Mouse (Mus musculus): ENCODE measurements around the gene Ak6. TPM values are rescaled to one million over a fixed set of nuclear protein-coding genes. Genes with fewer than 3 reads are reported as not detected.

The Ak6 gene
- 120 and 123 TPM in 2 replicates for polyA plus RNA-seq (2015; fragmentation: Nextera tagmentation; extraction: Ambion mirVana)

DNA sequence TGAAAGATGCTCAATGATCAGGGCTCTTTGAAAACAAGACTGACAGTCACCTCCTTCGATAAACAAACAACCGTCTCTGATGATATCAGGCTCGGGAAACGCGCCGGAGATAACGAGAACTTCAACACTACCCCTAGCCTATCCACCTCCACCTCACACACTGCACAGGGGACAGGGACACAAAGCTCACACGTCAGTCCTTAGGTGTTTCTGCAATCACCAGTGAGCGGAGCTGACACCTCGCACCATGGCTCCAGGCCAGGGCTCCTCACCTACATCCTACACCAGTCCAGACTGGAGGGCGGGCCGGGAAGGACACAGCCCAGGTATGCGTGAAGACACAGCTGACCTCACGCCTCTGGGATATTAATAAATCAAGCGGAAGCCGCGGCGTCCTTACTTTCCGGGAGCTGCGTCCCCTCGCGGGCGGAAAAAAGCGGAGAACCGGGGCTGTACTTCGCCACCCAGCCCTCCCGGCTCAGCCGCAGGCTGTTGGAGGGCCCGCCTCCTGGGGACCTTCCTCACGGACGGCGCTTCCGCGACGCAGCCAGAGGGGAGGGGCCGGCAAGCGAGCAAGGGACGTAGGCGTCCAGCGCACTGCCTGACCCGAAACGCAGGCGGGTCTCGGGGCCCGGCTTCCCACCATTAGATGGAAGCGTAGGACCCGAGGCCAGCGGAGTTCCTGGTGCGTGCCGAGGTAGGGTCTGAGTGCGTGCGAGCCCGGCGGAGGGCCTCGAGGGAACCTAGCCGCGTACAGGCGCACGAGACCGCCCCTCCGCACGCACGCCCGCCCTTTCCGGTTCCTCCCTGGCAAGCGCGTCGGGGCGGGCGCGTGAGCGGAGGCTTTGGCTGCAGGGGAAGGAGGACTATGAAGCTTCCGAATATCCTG lies at the start of gene Ak6, which contains the start of gene Rad17:
Ak6 (plus strand) TSS at position 430 of the 889 bp plus-strand sequence.
Rad17 (minus strand) TSS at position 502 of the 889 bp plus-strand sequence.
- ATAC-seq: peak; percentile 97
- DNase-seq: peak; percentile 96
- peak within 1 kb of the TSS; percentile 92 for H3K27ac ChIP-seq (ENCODE audit: low read depth)
- H3K9ac ChIP-seq (replicated peaks): peak within 1 kb of the TSS; percentile 88
- peak within 1 kb of the TSS; percentile 87 for H3K4me2 ChIP-seq (ENCODE audit: low read depth, low read length)
- no peaks in the 10 kb centered on the region; the same call in 1 of the 2 replicates for H3K4me1 ChIP-seq (ENCODE audit: insufficient read depth)
- peaks cover 7% of the 10 kb centered on the region; the same call in 1 of the 2 replicates for H3K36me3 ChIP-seq (replicated peaks; ENCODE audit: insufficient read depth, low read length)
- no peaks in the 10 kb centered on the region for H3K9me3 ChIP-seq (ENCODE audit: low read length)
- TF ChIP-seq CTCF (IDR thresholded peaks at IDR 0.05; ENCODE audit: low read depth) (peak; percentile 41), EP300 (IDR thresholded peaks at IDR 0.05; ENCODE audit: low read depth) (peak; percentile 84)
- no peaks in the 10 kb centered on the region for H3K27me3 ChIP-seq (ENCODE audit: insufficient read depth, low read length)
- WGBS (ENCODE audit: insufficient replicate concordance): under 1% methylated on average over 69 of the region's 73 CpGs
- H3K4me3 ChIP-seq (ENCODE audit: low read depth, low read length): peak within 1 kb of the TSS; percentile 95

DNA sequence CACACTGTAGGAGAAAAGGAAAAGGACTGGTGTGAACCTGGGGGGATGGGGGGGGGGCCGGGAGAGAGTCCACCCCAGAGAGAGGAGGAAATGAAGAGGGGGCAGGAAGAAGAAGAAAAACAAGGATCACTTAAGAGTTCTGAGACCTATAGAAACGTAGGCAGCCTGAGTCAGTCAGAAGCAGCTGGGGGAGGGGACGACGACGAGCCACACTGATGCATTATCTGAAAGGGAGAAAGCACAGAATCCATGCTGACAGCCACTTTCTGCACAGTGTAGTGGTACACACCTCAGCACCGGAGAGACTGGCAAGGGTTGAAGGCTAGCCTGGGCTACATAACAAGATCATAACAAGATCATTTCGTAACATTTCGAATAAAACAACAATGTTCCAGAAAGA lies 49.7 kb upstream of the Ak6 start:
- Histone ChIP-seq H3K36me3 (replicated peaks; ENCODE audit: insufficient read depth, low read length) (no peaks in the 10 kb centered on the region; the same call in 1 of the 2 replicates), H3K9me3 (ENCODE audit: low read length) (no peaks in the 10 kb centered on the region), H3K4me1 (ENCODE audit: insufficient read depth) (peaks cover 10% of the 10 kb centered on the region), H3K4me2 (ENCODE audit: low read depth, low read length) (peak overlapping the region; percentile 29), H3K4me3 (ENCODE audit: low read depth, low read length) (0 out of 2 replicates have a peak overlapping the region, but pooled peaks have one; percentile 2), H3K27me3 (ENCODE audit: insufficient read depth, low read length) (no peaks in the 10 kb centered on the region), H3K27ac (ENCODE audit: low read depth) (peak overlapping the region; percentile 83), H3K9ac (replicated peaks) (no peak overlapping the region)
- TF ChIP-seq CTCF (IDR thresholded peaks at IDR 0.05; ENCODE audit: low read depth): no peak
- TF ChIP-seq EP300 (IDR thresholded peaks at IDR 0.05; ENCODE audit: low read depth): no peak
- DNase-seq (no peak), ATAC-seq (no peak)
- WGBS (ENCODE audit: insufficient replicate concordance): 27% methylated on average over 8 of the region's 8 CpGs

DNA sequence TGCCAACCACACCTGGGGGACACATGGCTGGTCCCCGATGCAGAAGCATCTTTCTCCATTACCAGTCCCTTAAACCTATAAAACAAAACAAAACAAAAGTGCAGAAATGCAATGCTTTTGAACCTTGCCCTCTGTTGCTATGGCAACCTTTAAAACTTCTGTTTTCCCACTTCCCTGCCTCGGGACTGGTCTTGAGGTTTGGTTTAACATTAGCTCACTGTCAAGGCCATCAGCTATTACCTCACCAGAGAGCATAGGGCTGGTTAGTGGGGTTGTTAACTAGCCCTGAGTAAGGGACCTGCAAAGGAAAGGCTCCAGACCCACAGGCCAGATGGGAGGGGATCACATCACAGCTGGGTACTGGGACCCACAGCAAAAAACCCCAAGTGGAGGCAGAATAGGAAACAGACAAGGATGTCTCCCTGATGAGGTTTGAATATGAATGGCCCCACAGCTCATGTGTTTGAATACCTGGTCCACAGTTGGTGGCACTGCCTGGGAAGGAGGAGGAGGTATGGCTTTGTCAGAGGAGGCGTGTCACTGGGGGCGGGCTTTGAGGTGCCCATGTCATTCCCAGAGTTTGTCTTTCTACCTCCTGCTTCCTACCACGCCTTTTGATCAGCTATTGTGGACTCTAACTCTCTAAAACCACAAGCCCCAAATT lies 48.4 kb upstream of the Ak6 start:
- H3K9me3 ChIP-seq (ENCODE audit: low read length): no peaks in the 10 kb centered on the region
- ATAC-seq: peak; percentile 94
- H3K27me3 ChIP-seq (ENCODE audit: insufficient read depth, low read length): no peaks in the 10 kb centered on the region
- H3K36me3 ChIP-seq (replicated peaks; ENCODE audit: insufficient read depth, low read length): no peaks in the 10 kb centered on the region; the same call in 1 of the 2 replicates
- peak overlapping the region; percentile 83 for H3K27ac ChIP-seq (ENCODE audit: low read depth)
- H3K9ac ChIP-seq (replicated peaks): no peak overlapping the region
- WGBS (ENCODE audit: insufficient replicate concordance): 54% methylated on average over 5 of the region's 5 CpGs
- H3K4me2 ChIP-seq (ENCODE audit: low read depth, low read length): peak overlapping the region; percentile 48; the same call in 1 of the 2 replicates
- peak; percentile 59 for DNase-seq
- H3K4me3 ChIP-seq (ENCODE audit: low read depth, low read length): no peak overlapping the region
- peaks cover 14% of the 10 kb centered on the region for H3K4me1 ChIP-seq (ENCODE audit: insufficient read depth)
- TF ChIP-seq EP300 (IDR thresholded peaks at IDR 0.05; ENCODE audit: low read depth) (0 out of 2 replicates have a peak, but pooled peaks have one; percentile 6), CTCF (IDR thresholded peaks at IDR 0.05; ENCODE audit: low read depth) (no peak)

DNA sequence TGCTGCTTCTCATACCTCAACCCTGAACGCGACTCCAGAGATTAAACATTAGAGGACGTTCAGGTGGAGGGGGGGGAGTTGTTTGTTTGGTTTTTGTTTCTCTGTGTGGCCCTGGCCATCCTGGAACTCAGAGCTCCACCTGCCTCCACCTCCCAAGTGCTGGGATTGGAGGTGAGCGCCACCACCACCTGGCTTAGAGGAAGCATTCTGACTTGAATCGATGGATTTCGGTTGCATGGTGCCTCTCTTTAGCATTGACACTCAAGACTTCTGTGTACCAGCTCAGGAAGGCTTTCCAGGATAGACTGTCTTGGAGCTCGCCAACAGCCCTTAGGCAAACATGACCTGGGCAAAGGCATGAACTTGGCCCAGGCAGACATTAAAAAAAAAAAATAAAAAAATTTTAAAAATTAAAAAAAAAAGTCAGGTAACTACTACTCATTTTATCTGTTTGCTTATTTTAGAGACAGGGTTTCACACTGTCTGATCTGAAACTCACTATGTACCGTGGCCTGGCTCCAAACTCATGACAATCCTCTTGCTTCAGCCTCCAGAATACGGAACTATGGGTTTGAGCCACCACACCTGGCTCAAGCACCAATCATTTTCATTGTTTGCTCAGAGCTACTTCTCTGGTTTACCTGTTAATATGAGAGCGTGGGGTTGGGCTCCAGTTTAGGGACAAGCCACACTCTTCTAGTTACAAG lies 47.6 kb upstream of the Ak6 start:
- Histone ChIP-seq H3K27me3 (ENCODE audit: insufficient read depth, low read length) (no peaks in the 10 kb centered on the region), H3K4me1 (ENCODE audit: insufficient read depth) (peaks cover 14% of the 10 kb centered on the region), H3K4me2 (ENCODE audit: low read depth, low read length) (no peak overlapping the region), H3K27ac (ENCODE audit: low read depth) (peak overlapping the region; percentile 83), H3K9me3 (ENCODE audit: low read length) (0 out of 2 replicates have a peak, but pooled peaks cover 3% of the 10 kb centered on the region), H3K4me3 (ENCODE audit: low read depth, low read length) (no peak overlapping the region), H3K9ac (replicated peaks) (no peak overlapping the region), H3K36me3 (replicated peaks; ENCODE audit: insufficient read depth, low read length) (no peaks in the 10 kb centered on the region; the same call in 1 of the 2 replicates)
- 73% methylated on average over 10 of the region's 10 CpGs for WGBS (ENCODE audit: insufficient replicate concordance)
- DNase-seq (no peak), ATAC-seq (peak; percentile 1; the same call in 1 of the 2 replicates)
- TF ChIP-seq EP300 (IDR thresholded peaks at IDR 0.05; ENCODE audit: low read depth) (no peak), CTCF (IDR thresholded peaks at IDR 0.05; ENCODE audit: low read depth) (no peak)

DNA sequence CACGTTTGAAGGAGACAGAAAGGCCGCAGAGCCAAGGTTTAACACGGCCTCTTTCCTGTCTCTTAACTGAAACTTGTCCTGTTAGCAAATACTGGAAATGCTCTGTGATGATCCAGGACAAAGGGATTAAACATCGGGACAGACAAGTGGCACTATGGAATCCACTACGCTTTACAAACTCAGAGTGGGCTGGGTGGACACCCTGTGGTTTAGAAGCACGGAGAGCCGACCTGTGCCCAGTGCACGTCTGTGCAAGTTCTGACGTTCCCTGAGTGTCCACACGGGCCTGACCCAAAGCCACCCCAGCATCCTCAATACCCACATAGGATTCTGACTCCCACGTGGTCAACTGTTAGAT lies 47.1 kb upstream of the Ak6 start:
- no peak overlapping the region for H3K4me3 ChIP-seq (ENCODE audit: low read depth, low read length)
- no peaks in the 10 kb centered on the region; the same call in 1 of the 2 replicates for H3K36me3 ChIP-seq (replicated peaks; ENCODE audit: insufficient read depth, low read length)
- no peak for ATAC-seq
- peaks cover 14% of the 10 kb centered on the region for H3K4me1 ChIP-seq (ENCODE audit: insufficient read depth)
- DNase-seq: no peak
- H3K27me3 ChIP-seq (ENCODE audit: insufficient read depth, low read length): no peaks in the 10 kb centered on the region
- peak overlapping the region; percentile 83 for H3K27ac ChIP-seq (ENCODE audit: low read depth)
- H3K9me3 ChIP-seq (ENCODE audit: low read length): 0 out of 2 replicates have a peak, but pooled peaks cover 3% of the 10 kb centered on the region
- TF ChIP-seq EP300 (IDR thresholded peaks at IDR 0.05; ENCODE audit: low read depth) (no peak), CTCF (IDR thresholded peaks at IDR 0.05; ENCODE audit: low read depth) (no peak)
- no peak overlapping the region for H3K9ac ChIP-seq (replicated peaks)
- WGBS (ENCODE audit: insufficient replicate concordance): 81% methylated on average over 11 of the region's 11 CpGs
- H3K4me2 ChIP-seq (ENCODE audit: low read depth, low read length): no peak overlapping the region
